Mouse (Mus musculus): ENCODE measurements at regions not wholly inside any gene's neighbourhood (a gene's known extent, or its start where the extent isn't known, plus 50 kb on each side); places are given as distances from the start of the nearest gene placed in this dataset.

DNA sequence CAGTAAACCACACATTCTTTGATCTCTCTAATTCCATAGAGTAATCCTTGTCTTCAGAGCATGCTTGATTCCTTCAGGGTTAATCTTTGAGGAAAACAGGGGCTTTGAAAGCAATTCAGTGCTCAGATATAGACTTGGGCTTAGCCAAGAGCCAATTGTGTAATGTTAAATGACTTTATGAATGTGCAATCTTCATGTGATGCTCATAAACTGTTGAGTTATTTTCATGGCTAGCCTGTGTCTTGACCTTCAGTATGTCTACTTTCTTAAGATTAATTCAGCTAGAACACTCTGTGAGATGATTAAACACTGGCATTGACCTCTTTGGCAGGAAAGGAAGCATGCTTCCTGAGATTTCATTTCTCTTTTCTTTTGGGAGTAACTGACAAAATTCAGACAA lies 147.8 kb downstream of the Gabrg2 start:
- DNase-seq: no peak

DNA sequence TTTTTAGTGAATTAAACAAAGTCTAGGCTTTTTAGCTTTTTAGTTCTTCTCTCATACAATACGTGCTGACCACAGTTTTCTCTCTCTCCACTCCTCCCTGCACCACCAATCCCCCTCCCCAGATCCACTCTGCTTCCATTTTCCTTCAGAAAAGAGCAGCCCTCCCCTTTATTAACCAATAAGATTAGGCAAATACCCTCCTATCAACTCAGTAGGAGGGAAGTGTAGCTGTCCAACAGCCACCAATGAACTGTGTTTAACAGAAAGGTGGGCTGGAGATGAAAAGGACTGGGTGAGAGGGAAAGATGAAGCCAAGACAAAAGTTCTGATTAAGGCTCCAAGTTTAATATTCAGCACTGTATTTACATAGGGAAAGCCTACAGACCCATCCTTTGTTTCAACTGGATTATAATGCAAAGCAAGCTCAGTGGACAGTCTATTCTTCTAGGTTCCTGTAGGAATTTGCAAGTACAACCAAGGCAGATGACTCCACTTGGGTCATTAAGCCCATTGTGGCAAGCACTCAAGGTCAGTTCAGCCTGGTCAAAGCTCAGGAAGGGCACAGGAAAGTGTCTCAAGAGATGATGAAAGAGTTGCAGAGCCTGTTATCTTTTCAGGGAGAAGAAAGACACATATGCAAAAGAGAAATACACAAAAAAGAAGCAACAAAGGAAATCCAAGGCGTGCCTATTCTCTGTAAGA lies 174.5 kb downstream of the Gabrg2 start:
- DNase-seq: peak; percentile 22

DNA sequence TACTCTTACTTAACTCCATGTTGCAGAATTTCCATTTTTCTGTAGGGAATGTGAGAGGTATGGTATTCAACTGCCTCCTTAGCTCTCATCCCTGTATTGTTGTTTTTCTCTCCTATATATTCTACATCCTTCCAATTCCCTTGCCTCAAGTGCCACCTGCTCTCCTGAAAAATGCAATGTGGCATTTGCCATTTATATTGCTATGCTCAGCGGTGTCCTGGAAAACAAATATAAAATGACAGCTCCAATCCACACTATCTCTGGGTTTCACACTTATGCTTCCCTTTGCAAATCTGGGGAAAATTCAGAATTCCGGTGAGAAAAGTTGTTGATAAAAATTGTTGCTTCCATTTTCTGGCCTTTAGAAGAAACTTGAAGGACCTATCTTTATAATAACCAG lies 182.6 kb downstream of the Gabrg2 start:
- DNase-seq: no peak

DNA sequence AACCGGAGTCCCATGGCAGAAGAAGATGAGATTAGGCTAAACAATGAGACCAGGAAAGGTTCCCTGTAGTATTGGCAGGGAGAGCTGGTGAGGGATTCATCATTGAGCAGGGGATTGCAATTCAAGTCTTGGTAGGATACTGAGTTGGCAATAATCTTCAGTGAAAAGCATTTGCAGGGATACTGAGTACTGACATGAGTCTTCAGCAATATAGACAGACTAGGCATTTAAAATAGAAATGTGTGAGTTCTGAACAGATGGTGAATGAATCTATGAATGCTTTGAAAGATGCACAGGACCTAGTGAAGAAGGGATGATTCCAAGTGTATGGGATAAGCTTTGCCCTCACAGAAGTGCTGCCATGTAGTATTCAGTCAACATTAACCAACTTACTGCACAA lies 187.7 kb downstream of the Gabrg2 start:
- DNase-seq: no peak

DNA sequence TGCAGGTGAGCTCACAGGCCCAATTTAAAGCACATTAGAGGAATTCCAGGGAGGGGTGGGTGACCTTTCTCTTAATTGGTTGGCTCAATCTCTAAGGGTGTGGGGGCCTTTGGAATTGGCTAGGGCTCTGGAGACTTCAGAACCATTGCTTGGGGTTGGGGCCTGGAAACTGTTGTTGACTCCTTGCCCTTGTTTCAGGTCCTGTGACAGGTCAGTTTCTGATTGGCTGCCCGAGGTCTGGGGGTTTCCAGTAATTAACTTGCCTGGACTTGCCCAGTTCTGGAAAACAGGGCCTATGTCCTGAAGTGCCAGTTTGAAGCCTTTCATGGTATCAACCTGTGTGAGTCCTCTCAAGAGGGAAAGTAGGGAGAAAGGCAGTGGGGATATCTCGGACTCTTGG lies 191.8 kb downstream of the Gabrg2 start:
- DNase-seq: no peak

DNA sequence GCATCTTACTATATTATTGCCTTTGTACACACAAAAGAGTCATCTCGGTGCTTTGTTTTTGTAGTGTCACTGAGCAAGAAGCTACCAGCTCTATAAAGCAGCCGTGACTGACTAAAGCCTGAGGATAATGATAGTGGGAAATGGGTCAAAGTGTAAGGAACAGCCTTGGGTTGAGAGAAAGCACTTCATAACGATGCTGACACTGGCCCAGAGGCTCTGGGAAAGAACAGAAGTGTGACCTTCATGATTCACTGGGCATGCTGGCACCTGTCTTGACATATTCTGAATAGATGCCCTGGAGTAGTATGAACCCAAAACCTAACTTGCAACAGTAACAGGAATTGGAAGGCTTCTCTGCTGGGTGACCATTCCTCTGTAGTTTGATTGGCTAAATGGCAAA lies 208.5 kb downstream of the Gabrg2 start:
- peak; percentile 2 for DNase-seq

Data from embryo, embryonic 11 days (tissue).